Mouse (Mus musculus): ENCODE data around the gene Nedd4. TPM values are rescaled to one million over a fixed set of nuclear protein-coding genes. Genes with fewer than 3 reads are reported as not detected.

The Nedd4 gene
- total RNA-seq, 2 experiments from 2014 or later: 47.8 to 67.9 TPM

DNA sequence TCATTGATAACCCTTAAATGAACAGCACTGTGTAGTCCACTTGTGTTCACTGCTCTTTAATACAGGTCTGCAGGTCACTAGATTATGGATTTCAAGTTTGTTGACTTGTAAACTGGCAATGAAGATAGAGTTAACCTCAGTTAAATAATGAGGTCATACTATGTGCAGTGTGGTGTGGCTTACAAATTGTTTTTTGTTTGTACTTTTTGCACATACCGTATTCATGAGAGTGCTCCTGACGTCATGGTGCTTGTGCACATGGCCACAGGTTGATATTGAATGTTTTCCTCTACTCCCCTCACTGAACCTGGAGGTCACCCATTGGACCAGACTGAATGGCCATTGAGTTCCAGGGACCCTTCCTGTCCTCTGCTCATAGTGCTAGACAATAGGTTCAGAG, 43.1 kb downstream of the Nedd4 start:
- ATAC-seq (replicated peaks; ENCODE audit: low FRiP score, poor library complexity, severe bottlenecking): no peak

DNA sequence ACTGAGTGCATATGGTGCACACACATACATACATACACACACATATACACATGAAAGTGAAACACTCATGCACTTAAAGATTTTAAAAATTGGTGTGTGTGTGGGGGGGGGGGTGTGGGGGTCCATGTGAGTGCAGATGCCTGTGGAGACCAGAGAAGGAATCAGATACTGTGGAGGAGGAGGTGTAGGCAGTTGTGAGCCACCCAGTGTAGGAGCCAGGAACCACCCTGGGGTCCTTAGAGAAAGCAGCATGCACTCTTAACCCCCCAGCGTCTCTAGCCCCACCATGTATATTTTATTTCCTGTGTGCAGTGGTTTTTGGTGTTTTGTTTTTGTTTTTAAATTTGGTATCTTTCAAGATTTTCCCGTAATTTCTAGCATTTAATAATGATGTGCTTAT, 45.9 kb downstream of the Nedd4 start:
- ATAC-seq (replicated peaks; ENCODE audit: low FRiP score, poor library complexity, severe bottlenecking): no peak

- ATAC-seq (replicated peaks; ENCODE audit: low FRiP score, poor library complexity, severe bottlenecking): no peak
These were observed 46.5 kb downstream of the Nedd4 start for GRCm38 (mm10) chr9:72708690-72709089.

DNA sequence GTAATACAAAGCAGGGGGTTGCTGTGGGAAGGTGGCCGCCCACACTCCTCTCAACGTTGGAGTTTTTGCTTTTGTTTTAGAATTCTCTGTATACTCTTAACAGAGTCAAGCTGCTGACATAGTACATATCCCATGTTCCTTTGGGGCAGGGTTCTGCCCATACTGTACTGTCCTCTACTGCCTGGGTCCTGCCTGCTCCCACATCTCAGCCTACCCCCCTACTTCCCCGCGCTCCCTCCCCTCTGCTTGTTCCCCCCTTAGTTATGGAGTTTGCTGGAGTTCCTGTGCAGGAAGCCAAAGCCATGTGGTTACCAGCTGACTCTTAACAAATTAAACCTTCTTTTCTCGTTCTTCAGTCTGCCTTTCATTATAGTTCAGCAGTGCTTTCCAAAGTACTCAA, 47.9 kb downstream of the Nedd4 start:
- no peak for ATAC-seq (replicated peaks; ENCODE audit: low FRiP score, poor library complexity, severe bottlenecking)

DNA sequence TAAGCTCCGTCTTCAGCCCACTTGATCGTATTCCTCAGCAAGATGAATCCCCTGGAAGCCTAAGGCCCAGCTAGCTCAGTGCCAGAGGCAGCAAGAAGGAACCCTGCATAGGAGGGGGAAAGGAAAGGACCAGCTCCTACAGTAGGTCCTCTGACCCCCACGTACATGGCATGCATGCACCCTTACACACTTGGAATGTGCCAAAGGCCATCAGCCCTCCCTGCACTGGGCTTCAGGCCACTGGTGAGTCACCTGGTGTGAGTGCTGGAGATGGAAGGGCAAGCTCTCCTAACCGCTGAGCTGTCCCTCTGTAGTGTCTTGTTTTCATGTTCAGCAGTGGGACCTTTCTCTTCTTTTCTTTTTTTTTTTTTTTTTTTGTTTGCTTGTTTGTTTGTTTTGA, 52.8 kb downstream of the Nedd4 start:
- no peak for ATAC-seq (replicated peaks; ENCODE audit: low FRiP score, poor library complexity, severe bottlenecking)

DNA sequence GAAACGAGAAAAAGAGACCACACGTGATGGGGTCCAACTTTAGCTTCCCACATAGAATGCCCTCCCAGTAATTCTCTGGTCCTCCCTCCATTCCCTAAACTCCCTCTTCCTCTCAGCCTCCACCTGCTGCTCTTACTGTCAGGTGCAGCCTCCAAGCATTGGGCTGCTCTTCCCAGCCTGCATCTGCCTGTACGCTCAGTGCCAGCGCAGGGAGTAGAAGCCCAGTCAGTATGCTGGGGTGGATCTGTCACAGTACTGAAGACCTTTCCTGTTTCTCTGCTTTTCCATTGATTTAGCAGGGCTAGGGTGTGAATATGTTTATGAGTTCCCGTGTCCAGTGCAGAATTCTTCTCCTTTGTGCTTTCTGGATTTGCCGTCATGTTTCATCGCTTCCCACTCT, 54.1 kb downstream of the Nedd4 start:
- ATAC-seq (replicated peaks; ENCODE audit: low FRiP score, poor library complexity, severe bottlenecking): no peak

- no peak for ATAC-seq (replicated peaks; ENCODE audit: low FRiP score, poor library complexity, severe bottlenecking)
These were observed 57.0 kb downstream of the Nedd4 start for GRCm38 (mm10) chr9:72719143-72719542.

GRCm38 (mm10) chr9:72721221-72721620, 59.1 kb downstream of the Nedd4 start:
- no peak for ATAC-seq (replicated peaks; ENCODE audit: low FRiP score, poor library complexity, severe bottlenecking)

DNA sequence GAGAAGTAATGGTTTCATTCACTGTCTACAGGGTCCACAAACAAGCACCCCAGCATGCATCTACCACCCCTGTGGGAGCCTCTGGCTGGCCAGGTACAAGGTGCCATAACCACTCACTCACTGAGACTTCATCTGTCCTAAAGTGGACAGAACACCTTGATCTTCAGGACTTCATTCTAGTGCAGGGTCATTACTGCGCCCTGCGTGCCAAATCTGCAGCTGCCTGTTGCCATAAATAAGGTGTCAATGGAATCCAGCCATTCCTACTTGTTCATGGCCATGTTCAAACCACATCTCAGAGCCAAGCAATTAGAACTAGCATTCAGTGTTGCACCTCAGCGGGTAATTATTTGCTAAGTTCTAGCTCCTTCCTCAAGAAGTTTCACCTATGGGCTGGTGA, 60.5 kb downstream of the Nedd4 start:
- no peak for ATAC-seq (replicated peaks; ENCODE audit: low FRiP score, poor library complexity, severe bottlenecking)

GRCm38 (mm10) chr9:72724491-72725221, 62.5 kb downstream of the Nedd4 start:
- ATAC-seq (replicated peaks; ENCODE audit: low FRiP score, poor library complexity, severe bottlenecking): no peak

- ATAC-seq (replicated peaks; ENCODE audit: low FRiP score, poor library complexity, severe bottlenecking): no peak
These were observed 71.8 kb downstream of the Nedd4 start for GRCm38 (mm10) chr9:72733966-72734365.

- no peak for ATAC-seq (replicated peaks; ENCODE audit: low FRiP score, poor library complexity, severe bottlenecking)
These were observed 73.8 kb downstream of the Nedd4 start for GRCm38 (mm10) chr9:72735822-72736410.

DNA sequence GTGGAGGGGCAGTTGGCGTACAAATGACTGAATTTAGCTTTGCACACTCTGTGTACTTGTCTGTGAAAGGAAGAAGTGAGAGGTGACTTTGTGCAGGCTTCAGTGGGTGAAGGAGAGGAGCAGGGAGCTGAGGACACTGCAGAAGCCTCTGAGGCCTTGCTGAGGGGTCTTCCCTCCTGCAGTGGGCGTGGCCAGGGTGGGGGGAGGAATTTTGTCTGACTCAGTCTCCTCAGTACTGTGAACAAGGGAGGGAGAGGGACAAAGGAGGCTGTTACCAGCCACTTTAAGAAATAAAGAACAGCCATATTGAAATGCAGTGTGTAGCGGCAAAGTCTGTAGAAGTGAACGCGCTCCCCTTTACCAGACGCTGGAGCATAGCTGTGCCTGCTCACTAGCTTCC, 79.1 kb downstream of the Nedd4 start:
- ATAC-seq (replicated peaks; ENCODE audit: low FRiP score, poor library complexity, severe bottlenecking): no peak

DNA sequence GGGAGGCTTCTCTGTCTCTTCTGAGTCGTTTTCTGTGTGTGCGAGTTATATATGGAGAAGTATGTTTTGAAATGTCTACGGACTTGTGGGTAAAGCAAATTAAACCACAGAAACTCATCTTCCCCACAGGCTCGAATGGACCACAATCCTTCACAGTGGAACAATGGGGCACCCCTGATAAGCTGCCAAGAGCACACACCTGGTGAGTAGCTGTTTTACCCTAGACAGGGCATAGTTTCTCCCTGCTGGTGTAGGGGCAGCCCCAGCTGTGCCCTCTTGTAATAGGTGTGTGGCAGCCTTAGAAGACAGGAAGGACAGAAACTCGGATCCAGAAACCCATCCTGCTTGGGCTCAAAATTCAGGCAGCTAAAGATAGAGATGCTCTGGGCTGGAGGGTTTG, 84.1 kb downstream of the Nedd4 start:
- no peak for ATAC-seq (replicated peaks; ENCODE audit: low FRiP score, poor library complexity, severe bottlenecking)

DNA sequence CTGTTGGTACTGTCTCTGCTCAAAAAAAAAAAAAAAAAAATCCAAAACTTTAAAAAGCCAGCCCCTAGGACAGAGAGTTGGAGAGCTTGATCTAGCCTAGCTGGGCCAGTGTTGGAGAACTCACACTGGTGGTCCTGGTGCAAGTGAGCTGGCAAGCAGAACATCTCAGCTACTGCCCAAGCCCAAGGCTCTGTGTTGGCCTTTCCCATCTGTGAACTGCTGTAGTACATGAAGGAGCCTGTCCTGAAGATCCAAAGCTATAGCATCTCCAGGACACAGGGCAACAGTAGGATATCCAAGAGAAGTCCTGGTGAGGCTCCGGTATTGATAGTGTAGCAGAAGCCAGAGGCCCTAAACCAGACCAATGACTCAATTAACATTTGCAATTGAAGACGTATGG, 88.1 kb downstream of the Nedd4 start:
- ATAC-seq (replicated peaks; ENCODE audit: low FRiP score, poor library complexity, severe bottlenecking): no peak

- no peak for ATAC-seq (replicated peaks; ENCODE audit: low FRiP score, poor library complexity, severe bottlenecking)
These were observed 90.5 kb downstream of the Nedd4 start for GRCm38 (mm10) chr9:72752656-72753055.

GRCm38 (mm10) chr9:72753741-72754140, 91.6 kb downstream of the Nedd4 start:
- no peak for ATAC-seq (replicated peaks; ENCODE audit: low FRiP score, poor library complexity, severe bottlenecking)

GRCm38 (mm10) chr9:72757143-72757542, 95.0 kb downstream of the Nedd4 start:
- ATAC-seq (replicated peaks; ENCODE audit: low FRiP score, poor library complexity, severe bottlenecking): no peak

DNA sequence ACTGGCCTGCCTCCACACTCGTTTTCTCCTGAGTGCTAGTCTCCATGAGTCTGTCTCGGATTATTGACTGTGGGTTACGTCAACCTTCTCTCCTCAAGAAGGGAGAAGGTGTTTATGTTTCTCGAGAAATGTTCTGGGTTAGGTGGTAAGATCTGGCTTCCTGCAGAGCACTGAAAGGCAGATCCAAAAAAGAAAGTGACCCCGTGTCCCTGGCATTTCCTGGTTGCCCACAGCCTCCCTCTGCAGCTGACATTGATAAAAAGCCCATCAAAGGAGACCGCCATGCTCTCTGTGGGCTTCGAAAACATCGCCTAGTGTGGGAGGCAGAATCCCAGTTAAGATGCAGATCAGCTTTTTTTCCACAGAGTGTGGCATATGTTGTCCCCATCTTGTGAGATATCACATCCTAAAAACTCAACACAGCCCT, 96.6 kb downstream of the Nedd4 start:
- ATAC-seq (replicated peaks; ENCODE audit: low FRiP score, poor library complexity, severe bottlenecking): no peak

DNA sequence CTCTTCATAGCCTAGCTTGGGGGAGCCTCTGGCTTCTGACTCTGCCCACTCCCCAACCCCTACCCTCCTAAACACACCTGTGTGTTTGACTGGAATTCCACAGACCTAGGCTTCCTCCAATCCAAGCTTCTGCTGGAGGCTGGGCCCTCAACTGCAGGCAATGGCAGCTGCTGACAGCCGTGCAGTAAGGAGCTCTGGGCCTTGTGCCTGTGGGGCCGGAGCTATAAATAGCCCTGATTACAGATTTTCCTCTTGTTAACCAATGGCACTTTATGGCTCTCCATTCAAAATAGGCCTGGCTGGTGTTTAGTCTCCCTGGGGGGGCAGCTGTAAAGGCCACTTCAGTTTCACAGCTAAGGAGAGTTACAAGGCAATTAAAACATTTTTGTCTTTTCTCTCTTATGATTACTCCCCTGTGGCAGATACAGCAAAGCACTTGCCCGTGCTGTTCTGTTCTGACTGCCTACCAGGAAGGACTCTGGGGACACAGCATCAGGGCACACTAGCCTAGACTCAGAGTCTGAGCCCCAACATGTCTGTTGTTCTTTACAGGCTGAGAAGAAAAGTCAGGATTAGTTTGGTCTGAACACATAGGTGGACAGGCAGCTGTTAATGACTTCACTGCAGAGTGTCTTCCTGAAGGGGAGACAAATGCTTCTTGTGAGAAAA, 101.0 kb downstream of the Nedd4 start:
- ATAC-seq (replicated peaks; ENCODE audit: low FRiP score, poor library complexity, severe bottlenecking): no peak

GRCm38 (mm10) chr9:72766789-72767349, 104.7 kb downstream of the Nedd4 start:
- ATAC-seq (replicated peaks; ENCODE audit: low FRiP score, poor library complexity, severe bottlenecking): no peak
